Mouse (Mus musculus): ENCODE data around the gene Rtf1.
A peak's percentile ranks its signal among the peaks of the same experiment; 100 is the strongest.

Rtf1 gene

DNA sequence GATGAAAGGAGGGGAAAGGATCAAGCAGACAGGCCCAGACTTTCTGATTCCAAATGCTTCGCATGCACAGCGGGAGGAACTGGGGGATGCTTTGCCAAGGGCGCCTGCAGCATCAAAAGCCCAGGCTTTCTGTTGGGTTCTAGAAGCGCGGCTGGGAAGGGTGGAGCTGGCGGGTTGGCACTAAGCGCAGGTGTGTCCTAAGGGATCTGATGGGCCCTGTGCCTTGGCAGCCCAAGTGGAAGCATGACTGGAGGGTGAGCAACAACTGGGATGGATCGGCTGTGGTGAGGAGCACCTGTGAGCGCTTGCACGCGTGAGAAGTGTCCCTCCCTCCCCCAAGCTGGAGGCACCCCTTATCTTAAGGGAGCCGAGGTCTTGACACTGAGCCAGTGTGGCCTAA, 62.3 kb downstream of the Rtf1 start:
- DNase-seq: no peak

- DNase-seq: no peak
Observed at GRCm38 (mm10) chr2:119740567-119740966, 65.7 kb downstream of the Rtf1 start.

DNA sequence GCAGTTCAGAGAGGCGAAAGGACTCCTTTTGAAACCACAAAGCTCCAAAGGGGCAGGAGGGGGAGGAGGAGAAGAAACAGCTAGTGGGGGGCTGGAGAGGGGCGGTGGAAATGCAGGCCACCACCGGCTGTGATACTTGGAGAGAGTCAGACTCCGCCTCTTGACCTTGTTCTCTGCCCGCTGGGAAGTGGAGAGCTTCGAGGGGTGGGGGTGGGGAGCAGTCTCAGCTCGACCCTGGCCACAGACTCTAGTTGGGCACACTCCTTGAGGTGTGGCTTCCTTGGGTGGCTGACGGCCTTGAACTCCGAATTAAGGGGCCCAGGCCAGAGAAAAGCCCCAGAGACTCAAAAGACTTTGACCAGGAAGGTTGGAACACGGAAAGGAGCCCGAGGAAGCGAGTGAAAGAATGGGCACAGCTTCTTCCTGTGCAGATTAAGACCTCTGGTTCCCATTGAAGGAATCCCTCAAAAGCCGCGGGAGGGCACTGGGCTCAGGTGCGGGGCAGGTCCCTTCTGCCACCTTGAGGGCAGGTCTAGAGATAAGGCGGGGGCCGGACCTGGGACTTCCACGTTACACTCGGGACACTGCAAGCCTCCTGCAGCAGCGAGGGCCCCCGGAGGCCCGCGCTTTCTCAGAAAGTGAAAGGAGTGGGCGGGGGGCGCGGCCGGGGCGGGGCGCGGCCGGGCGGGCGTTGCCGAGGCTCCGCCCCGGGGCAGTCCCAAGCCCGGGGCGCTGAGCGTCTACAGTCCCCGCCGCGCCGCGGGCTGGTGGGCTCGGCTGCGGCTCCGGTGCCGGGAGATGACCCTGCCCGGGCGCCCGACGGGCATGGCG, 66.9 kb downstream of the Rtf1 start, which contains the start of gene Itpka:
TSS of gene Itpka (plus strand) at position 757 of the 831 bp plus-strand sequence.
- no peak for DNase-seq

DNA sequence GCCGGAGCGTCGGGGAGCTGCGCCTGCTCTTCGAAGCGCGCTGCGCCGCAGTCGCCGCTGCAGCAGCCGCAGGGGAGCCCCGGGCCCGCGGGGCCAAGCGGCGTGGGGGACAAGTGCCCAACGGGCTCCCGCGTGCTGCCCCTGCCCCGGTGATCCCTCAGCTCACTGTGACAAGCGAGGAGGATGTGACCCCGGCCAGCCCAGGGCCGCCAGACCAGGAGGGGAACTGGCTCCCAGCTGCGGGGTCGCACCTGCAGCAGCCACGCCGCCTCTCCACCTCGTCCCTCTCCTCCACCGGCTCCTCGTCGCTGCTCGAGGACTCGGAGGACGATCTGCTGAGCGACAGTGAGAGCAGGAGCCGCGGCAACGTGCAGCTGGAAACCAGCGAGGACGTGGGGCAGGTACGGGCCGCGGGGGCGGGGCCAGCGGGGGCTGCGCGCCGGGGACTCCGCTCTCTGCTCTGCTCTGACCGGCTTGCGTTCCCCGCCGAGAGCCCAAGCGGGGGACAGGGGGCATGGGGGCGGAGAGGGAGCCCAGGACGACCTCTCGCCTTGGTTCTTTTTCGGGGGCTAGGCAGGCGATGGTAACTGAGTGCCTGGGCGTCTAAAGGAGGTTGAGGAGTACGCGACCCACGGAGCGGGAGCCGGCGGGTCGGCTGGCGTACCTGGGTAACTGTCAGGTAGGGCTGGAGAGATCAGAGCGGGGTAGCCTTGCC, 67.8 kb downstream of the Rtf1 start:
- no peak for DNase-seq

GRCm38 (mm10) chr2:119743176-119743807, 68.4 kb downstream of the Rtf1 start:
- DNase-seq: no peak

DNA sequence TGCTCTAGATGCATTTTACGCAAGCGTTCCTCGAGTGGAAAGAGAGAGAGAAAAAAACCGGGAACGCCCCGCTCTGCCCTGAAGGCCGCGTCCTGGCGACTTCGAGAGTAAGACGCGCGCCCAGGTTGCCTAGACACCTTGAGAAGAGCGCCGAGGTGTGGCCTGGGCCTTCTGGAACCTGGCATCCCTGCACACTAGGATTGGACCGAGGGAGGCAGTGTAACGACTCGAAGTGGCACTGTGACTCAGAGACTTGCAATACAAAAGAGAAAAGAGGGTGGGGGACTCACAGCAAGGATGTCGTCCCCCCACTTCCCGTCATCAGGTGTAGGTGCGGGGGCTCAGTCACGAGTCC, 68.9 kb downstream of the Rtf1 start:
- no peak for DNase-seq

DNA sequence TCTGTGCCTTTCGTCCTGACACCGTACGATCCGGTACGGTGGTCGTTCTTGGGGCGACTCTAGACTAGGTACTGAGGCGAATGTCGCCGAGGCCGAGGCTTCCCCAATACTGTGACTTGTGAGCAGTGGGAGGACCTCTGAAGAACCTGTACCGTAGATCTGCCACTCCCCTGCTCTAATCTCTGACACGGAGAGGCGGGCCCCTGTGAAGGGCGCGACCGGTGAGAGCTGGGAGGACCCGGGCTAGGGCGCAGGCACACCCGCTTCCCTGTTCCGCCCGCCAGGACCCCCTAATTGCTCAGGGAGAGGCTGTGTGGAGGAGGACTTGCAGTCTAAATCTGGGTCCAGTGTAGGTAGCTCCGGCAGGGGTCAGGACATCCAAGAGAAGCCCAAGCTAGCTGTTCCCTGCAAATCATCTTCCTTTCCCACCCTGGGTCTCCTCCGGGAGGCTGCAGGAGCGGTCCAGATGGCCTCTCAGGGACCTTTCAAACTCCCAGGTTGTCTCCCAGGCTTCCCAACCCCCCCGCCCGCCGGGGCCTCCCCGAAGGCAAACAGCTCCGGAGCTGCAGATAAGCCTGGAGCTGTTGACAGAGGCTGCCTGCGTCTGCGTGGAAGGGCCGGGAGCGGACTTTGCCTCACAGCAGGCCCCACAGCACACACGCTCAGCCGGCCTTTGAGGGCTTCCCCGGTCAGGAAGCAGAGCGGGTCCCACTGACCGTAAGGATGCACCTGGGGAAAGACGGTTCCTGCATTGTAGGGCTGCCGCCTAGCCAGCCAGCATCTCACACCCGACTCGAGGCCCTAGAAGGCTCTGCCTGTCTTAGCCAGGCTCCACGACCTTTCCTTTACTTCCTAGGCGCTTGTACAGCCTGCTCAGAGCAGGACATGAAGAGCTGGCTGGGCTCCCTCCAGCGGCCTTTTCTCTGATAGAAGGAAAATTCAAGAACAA, 69.6 kb downstream of the Rtf1 start:
- no peak for DNase-seq

DNA sequence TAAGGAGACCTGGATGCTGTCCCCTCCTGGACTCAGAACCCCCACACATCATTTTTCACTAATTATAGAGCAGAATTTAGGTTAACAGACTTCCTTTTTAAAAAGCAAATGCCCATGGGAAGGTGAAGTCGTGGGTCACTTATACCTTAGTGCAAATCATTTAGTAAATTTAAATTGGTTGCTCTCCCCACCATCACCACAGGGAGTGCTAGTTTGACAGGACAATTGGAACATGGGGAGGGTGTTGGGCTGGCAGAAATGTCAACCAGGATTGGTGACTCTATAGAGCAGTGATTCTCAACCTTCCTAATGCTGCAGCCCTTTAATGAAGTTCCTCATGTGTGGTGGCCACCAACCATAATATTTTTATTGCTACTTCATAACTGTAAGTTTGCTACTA, 70.4 kb downstream of the Rtf1 start:
- DNase-seq: no peak

DNA sequence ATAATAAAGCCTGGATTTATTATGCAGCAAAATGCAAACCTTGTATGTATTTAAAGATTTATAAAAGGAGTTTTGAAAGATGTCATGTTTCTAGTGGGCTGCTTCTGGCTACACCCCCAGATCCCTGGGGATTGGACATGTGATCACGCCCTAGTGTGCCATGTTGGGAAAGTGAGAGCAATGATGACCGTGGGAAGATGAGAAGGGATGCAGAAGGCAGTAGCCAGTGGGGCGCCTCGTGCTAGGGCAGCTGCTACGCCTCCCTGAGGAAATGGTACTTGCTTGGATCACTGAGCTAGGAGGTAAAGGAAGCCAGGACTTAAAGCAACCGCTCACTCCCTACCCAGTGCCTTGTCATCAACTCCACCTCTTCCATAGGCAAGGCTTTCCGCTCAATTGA, 72.7 kb downstream of the Rtf1 start:
- no peak for DNase-seq

GRCm38 (mm10) chr2:119749260-119749659, 74.4 kb downstream of the Rtf1 start:
- DNase-seq: no peak

DNA sequence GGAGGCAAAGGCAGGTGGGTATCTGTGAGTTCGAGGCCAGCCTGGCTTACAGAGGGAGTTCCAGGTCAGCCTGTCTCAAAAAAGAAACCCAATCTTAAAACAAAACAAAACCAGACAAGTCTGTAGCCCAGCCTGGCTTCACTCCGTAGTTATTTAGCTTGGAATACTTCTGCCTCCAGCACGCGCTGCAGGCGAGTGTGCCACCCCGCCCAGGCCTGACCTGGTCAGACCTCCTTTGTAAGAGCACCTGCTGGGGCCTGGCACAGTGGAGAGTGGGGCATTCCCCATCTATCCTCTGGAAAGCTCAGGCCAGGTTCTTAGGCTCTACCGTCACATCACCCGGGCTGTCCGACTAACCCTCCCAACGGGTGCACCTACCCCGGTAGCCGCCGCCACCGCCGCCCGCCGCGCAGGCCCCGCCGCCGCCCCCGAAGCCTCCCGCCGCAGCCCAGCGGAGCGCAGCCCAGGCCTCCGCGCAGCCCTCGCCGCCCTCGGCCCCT, 82.8 kb downstream of the Rtf1 start:
- peak; percentile 35 for DNase-seq

GRCm38 (mm10) chr2:119758101-119758843, 83.4 kb downstream of the Rtf1 start:
- peak; percentile 42 for DNase-seq

DNA sequence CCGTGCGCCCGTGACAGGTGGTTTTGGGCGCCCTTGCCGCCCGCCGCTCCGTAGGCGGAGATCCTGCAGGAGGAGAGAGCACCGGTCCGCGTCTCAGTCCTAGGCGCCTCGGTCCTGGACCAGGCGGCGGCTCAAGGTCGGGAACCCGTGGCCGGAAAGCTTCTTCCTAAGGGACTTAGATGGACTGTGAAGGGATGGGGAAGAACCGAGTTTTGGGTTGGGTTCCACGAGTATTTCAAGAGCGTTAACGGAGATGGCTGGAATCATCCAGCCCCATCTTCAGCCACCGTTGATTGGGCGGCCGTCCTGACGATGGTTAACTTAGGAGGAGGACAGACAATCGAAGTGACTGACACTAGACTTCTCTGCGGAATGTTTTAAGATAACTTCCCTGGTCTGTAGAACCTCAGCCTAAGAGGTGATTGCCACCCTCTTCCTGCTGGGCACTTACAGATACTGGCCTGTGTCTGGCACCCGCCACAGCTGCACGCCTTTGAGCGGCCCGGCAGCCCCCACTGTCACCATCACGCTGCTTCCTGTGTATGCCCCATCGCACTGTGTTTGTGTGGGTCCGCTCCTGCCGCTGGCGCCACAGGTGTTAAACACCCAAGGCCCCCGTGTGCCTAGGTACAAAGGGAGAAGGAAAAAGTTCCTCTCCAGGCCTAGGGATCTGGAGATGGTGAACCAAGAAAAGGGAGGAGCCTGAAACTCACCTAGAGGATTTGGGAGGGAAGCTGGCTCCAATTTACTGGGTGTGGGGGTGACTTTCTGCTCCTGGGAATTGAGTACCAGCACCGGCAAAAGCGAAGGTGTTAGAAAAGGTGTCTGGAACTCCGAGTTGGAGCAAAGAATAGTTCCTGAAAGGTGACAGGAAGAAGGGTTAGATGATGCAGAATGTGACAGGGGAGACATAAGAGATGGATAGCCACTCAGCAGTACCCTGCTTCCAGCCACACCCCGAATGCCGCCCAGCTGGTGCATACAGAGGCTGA, 84.3 kb downstream of the Rtf1 start:
- no peak for DNase-seq

GRCm38 (mm10) chr2:119760251-119760650, 85.4 kb downstream of the Rtf1 start, which contains the start of gene Ltk:
TSS of gene Ltk (minus strand) at chr2:119760431.
- no peak for DNase-seq

DNA sequence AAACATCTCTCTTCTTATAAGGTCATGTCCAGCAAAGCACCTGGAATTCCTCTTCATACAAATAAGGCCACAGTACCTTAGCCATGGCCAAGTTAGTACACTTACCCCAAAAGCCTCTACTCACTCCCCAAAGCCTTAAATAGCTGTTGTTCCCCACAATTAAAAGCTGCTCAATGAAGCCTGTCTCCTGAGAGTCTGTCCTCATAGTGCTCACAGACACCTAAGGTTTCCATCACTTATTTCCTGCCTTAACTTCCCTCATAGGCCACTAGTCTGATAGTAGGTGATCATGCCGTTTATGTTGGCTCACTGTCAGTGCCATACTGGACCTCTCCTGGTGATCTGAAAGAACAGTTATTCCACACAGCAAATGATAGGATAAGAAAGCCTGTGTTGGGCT, 87.4 kb downstream of the Rtf1 start:
- no peak for DNase-seq

GRCm38 (mm10) chr2:119763924-119764323, 89.1 kb downstream of the Rtf1 start:
- DNase-seq: no peak

GRCm38 (mm10) chr2:119767246-119767645, 92.4 kb downstream of the Rtf1 start:
- DNase-seq: no peak
